Mouse (Mus musculus): ENCODE measurements around the gene Tmem269. TPM values are rescaled to one million over a fixed set of nuclear protein-coding genes. Genes with fewer than 3 reads are reported as not detected.

Gene Tmem269
- polyA plus RNA-seq, 2 experiments from 2014 or later: 0.26 TPM; not detected in 1

- ATAC-seq: no peak
These were observed 37.8 kb downstream of the Tmem269 start for GRCm38 (mm10) chr4:119180133-119180707.

- no peak for ATAC-seq
These were observed 39.7 kb downstream of the Tmem269 start for GRCm38 (mm10) chr4:119178331-119178730.

GRCm38 (mm10) chr4:119177702-119178101 is 40.3 kb downstream of the Tmem269 start:
- no peak for ATAC-seq

- peak; percentile 100 for ATAC-seq
These were observed 44.1 kb downstream of the Tmem269 start, which contains the start of gene Zfp691 for GRCm38 (mm10) chr4:119173851-119174453. Zfp691 (minus strand) TSS chr4:119174195.

GRCm38 (mm10) chr4:119172919-119173650 is 44.9 kb downstream of the Tmem269 start:
- no peak for ATAC-seq

- peak; percentile 88 for ATAC-seq
These were observed 50.4 kb downstream of the Tmem269 start for GRCm38 (mm10) chr4:119167663-119168062.

- no peak for ATAC-seq
These were observed 50.9 kb downstream of the Tmem269 start for GRCm38 (mm10) chr4:119167068-119167467.

GRCm38 (mm10) chr4:119165916-119166315 is 52.1 kb downstream of the Tmem269 start:
- no peak for ATAC-seq

GRCm38 (mm10) chr4:119162990-119163389 is 55.0 kb downstream of the Tmem269 start:
- no peak for ATAC-seq

- no peak for ATAC-seq
These were observed 56.7 kb downstream of the Tmem269 start for GRCm38 (mm10) chr4:119161358-119161757.

- no peak for ATAC-seq
These were observed 60.1 kb downstream of the Tmem269 start for GRCm38 (mm10) chr4:119157891-119158290.

- ATAC-seq: no peak
These were observed 60.8 kb downstream of the Tmem269 start for GRCm38 (mm10) chr4:119157186-119157585.

Other genes starting within 250 kb of the Tmem269 start
- 10 to 100 TPM; 27.6 to 29.1 TPM for gene Slc2a1, start 109.5 kb downstream of the Tmem269 start, polyA plus RNA-seq (2017; shearing (Covaris generic))
- gene Zfp691, start 44.0 kb downstream of the Tmem269 start, polyA plus RNA-seq (2017; shearing (Covaris generic)): 1 to 10 TPM; 4.6 to 5.9 TPM
- gene Ermap, start 28.2 kb downstream of the Tmem269 start, polyA plus RNA-seq (2017; shearing (Covaris generic)): 1 to 10 TPM in 1 of 2 experiments, not detected in 1; 1.1 TPM
- gene Svbp, start 22.9 kb downstream of the Tmem269 start, polyA plus RNA-seq (2017; shearing (Covaris generic)): 10 to 100 TPM; 63.6 to 67.8 TPM
- gene AU022252, start 14.5 kb upstream of the Tmem269 start, polyA plus RNA-seq (2017; shearing (Covaris generic)): 1 to 10 TPM; 8.0 to 9.2 TPM
- 1 to 10 TPM; 1.1 to 1.6 TPM for gene P3h1, start 14.7 kb upstream of the Tmem269 start, polyA plus RNA-seq (2017; shearing (Covaris generic))
- not detected for gene Cldn19, start 37.2 kb upstream of the Tmem269 start, polyA plus RNA-seq (2017; shearing (Covaris generic))
- gene Ybx1, start 76.4 kb upstream of the Tmem269 start, polyA plus RNA-seq (2017; shearing (Covaris generic)): 100 to 1,000 TPM; 172 to 180 TPM
- 10 to 100 TPM; 38.7 to 42.8 TPM for gene Ppih, start 102.3 kb upstream of the Tmem269 start, polyA plus RNA-seq (2017; shearing (Covaris generic))
- 1 to 10 TPM; 4.9 to 8.4 TPM for gene Ccdc30, start 197.3 kb upstream of the Tmem269 start, polyA plus RNA-seq (2017; shearing (Covaris generic))
- 10 to 100 TPM; 57.1 to 59.9 TPM for gene Ppcs, start 204.2 kb upstream of the Tmem269 start, polyA plus RNA-seq (2017; shearing (Covaris generic))
- not detected for gene Zmynd12, start 204.6 kb upstream of the Tmem269 start, polyA plus RNA-seq (2017; shearing (Covaris generic))